Mouse (Mus musculus): Measurements from ENCODE around the gene Smap2. TPM values are rescaled to one million over a fixed set of nuclear protein-coding genes. Genes with fewer than 3 reads are reported as not detected.

The Smap2 gene
- total RNA-seq, 2 experiments from 2014 or later = 43.8 to 51.5 TPM

GRCm38 (mm10) chr4:121021911-121022310, 4.9 kb upstream of the Smap2 start:
- DNase-seq = no peak

DNA sequence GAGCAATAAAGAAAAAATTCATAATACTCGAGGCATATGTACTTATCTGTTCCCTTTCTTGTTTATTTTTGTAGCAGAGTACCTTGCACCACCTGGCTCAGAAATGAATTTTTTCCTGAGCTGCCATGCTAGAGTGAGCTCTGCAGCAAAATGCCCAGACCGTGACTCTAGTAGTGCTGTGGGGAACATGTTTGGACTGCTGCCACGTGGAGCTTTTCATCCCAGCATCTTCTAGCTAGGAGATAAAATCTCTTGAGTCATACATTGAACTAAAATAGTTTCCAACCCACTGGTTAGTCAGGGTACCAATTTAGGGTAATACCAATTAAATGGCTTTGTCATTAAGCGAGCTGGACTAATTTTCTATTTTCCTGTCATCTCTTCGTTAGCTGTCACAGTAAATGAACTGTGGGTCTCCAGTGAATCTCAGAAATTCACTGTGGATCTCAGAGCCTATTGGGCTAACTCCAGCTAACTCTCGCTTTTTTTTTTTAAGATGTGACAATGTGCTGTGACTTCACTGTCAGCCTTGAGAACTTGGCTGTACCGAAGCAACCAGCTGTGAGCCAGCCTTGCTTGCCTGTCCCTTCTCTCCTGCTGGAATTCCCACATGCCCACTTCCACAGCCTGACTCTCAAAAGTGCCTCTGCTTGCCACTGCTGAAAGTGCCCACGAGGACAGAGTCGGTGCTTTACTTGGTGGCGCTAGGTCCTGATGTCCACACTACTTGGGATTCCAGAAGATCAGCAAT, 3.2 kb upstream of the Smap2 start:
- DNase-seq = no peak

DNA sequence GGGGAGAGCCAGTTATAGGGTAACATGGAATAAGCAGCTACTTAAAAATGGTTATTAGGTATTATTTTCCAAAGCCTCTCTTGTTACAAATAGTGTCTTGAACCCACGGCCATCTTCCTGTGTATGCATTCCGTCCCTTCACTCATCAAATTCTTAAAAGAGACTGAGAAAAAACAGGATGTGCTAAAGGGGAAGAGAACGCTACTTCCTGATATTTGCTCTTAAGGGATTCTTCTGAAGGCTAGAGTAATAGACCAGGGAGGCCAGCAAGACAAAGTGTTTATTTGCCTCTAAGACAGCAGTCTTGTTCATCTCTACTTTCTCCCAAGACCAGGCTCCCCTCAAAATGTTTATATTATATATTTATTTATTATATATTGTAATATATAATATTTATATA, 1.2 kb upstream of the Smap2 start:
- DNase-seq = no peak

DNA sequence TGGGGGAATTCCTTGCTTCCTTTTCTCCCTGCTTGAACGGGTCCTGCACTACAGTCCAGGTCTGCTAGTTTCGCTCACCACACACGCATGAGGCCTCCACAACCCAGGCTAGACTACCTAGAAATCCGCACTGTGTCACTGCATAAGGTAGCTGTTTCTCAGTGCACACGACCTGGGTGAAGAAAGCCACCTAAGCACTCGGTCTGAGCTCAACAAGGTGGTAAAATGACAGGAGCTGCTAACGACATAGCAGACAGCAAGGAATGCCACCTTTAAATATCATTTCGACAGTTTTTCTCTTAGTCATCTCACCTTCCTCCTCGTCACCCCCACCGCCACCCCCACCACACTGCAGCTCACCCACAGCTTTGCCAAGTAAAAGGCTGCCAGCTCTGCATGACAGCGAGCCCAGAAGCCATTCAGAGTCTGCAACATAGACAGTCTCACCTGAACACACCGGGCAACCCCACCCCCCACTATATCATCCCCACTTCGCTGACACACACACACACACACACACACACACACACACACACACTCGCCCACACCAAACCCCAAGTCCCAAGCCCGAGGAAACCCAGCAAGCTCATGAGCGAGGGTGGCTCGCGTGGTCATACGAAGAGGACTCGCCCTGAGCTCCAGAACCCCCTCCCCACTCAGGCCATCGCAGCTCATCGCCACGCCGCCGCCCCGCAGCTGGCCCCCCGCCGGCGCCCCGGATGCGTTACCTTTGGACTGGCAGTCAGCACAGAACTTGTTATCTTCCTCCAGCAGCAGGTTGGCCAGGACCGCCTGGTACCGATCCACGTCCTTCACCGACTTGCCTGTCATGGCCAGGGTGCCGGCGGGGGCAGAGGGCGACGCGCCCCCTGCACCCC, 787 bp downstream of the Smap2 start:
- DNase-seq = peak; percentile 19 to 29

GRCm38 (mm10) chr4:121015268-121015659, 1.8 kb downstream of the Smap2 start:
- no peak for DNase-seq

GRCm38 (mm10) chr4:121014594-121015267, 2.3 kb downstream of the Smap2 start:
- DNase-seq = peak in 1 of 2 experiments; percentile 34

GRCm38 (mm10) chr4:121010770-121011549, 6.1 kb downstream of the Smap2 start:
- no peak for DNase-seq

DNA sequence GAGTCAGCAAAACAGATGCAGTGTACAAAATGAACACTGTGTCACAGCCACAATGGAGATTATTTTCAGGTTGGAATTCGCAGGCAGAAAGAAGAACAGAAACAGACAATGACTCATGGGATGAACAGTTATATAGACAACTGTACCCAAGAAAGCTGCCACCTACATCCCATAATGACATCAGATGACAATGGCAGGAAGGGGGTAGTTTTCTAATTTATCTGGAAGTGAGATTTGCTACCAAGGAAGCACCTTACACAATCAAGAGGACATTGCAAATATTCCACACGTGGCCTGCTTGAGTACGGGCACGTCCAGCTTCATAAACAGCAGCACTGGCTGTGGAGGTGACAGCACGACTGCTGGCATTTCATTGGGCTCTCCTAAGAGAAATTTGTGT, 7.9 kb downstream of the Smap2 start:
- no peak for DNase-seq

GRCm38 (mm10) chr4:121008071-121008745, 8.8 kb downstream of the Smap2 start:
- no peak for DNase-seq

DNA sequence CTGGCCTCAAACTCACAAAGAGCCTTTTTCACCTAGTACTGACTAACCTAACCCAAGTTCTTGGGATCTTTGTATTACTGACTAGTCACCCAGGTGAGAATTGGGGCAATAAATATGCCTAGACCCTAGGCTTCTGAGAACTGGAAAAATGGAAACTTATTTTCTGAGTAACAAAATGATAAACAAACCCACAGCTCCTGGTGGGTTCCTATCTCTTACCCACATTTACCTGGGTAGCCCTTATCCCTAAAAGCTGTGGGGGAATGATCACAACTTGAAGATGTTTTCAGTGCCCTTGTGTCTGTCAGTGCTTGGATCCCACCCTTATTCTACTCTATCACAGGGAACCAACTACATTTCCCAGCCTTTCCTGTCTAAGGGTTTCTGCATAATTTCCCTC, 10.0 kb downstream of the Smap2 start:
- DNase-seq = no peak

DNA sequence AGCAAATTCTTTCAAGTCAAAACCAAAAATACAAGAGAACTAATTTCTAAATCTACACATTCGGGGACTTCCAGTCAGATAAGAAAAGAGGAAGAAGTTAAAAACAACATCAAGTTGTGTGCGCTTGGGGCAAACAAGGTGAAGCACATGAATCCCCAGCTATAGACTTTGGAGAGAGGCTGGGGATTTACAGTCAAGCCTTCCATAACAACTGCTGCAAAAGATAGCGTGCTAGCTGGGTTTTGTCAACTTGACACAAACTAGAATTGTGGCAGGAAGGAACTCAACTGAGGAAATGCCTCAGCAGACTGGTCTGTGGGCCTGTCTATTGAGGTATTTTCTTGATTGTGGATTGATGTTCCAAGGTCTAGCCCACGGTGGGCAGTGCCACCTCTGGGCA, 12.4 kb downstream of the Smap2 start:
- DNase-seq = peak in 1 of 2 experiments; percentile 13

DNA sequence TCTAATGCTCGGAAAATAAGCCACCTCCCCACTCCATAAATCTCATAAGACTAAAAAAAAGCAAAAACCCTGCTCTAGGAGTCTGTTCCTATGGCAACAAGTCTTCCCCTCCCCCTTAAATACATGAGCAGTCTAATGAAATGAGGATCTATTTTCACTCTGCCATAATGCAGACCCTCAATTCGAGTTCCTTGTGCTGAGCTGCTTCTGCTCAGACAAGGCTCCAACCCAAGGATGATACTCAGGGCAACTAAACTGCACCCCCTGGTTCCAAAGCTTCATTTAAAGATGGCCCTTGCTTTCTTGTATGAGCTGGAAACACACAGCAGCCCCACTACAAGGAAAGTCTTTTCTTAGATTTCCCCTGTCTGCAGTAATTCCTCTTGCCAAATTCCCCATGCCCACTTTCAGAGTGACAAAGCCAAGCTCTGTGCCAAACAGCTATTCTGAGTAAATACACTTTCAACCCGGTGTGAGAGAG, 13.4 kb downstream of the Smap2 start:
- DNase-seq = no peak

- no peak for DNase-seq
These were observed 14.5 kb downstream of the Smap2 start for GRCm38 (mm10) chr4:121002400-121003171.

- no peak for DNase-seq
These were observed 15.4 kb downstream of the Smap2 start for GRCm38 (mm10) chr4:121001659-121002058.

- no peak for DNase-seq
These were observed 16.0 kb downstream of the Smap2 start for GRCm38 (mm10) chr4:121001042-121001441.

DNA sequence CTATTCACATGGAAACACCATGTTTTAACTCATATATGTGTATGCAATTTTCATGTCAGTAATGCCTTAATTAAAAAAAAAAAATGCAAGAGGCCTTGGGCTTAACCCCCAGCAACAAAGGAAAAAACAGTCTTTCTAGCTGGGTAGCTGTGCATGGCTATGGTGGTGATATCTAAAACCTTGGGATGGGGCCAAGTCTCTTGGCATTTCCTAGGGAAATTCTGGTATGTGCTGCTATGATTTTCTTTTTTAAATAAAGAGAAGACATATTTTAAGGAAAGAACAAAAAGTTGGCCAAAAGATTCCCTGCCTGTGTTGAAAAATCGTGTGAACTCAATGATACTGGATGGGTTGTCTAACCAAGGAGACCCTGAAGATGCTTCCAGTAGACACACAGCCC, 21.1 kb downstream of the Smap2 start:
- DNase-seq = no peak

DNA sequence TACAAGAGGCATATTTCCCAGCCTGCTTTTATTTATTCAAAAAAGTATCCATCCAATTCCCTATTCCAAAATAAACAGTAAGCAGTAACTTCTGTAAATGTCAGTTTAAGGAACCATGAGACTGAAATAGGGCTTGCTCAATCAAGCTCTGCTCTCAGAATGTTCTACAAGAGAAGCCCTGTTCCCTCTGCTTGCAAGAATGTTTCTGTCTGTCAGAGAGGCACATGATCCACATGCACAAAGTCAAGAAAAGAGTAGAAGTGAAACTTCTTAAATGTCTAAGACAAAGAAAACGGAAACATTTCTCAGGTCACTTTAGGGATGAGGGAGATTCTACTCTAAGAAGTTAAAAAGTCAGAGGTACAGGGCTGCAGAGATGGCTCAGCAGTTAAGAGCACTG, 24.0 kb downstream of the Smap2 start:
- peak in 1 of 2 experiments; percentile 52 for DNase-seq

GRCm38 (mm10) chr4:120992284-120992683, 24.8 kb downstream of the Smap2 start:
- DNase-seq = no peak

DNA sequence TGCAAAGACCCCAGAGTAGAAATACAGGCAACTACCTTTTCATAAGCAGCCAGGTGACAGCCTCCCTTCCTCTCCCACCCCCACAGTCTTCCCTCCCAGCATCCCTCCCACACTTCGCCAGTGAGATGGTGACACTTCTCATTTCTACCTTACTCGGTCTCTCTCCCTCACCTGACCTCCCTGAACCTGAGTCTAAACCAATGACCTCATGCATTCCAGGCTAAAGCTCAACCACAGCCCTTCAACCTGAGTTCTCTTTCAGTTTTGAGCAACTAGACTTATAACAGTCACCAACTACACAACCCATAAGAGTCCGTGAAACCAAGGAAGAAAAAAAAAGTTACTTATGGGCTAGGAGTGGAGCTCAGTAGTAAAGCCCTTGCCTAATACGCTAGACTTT, 29.7 kb downstream of the Smap2 start:
- DNase-seq = no peak

DNA sequence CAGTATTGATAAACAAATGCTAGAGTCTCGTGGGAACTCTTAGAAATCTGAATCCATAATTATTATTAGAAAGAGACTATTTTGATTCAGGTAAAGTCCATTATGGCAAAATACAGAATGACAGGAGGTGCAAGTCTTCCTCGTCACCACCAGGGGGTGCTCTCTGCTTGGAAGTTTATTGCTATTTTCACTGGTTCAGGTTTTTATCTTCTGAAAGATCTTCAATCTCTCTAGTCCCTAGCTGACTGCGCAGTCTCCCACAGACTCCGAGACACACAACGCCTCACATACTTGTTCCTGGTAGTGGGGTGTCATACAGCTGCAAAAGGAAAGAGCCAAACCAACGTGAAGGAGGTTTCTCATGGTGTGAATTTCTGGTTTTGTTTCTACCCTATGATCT, 30.6 kb downstream of the Smap2 start:
- DNase-seq = peak in 1 of 2 experiments; percentile 48
